9 mouse cellular contexts compared by ENCODE assay signal in the genomic region with DNA sequence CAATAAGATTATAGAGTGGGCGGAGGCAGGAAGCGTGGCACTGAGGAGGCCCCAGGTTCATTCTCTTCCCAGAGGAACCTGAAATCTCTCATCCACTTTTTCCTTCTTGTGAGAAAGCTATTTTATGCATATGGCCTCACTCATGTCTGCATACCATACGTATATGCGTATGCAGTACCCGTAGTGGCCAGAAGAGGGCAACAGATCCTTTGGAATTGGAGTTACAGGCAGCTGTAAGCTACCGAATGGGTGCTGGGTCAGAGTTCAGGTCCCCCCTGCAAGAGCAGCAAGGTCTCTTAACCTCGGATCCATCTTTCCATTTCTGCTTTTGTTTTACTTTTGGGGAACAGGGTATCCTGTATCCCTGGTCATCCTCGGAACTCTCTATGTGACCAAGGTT. TPM values are rescaled to one million over a fixed set of nuclear protein-coding genes. Genes with fewer than 3 reads are reported as not detected.
DNase-seq lines count a peak whose midpoint lies in the region; ATAC-seq and TF ChIP-seq lines count a peak whose summit lies in the region.
"Had no signal": no experiment of that assay in that cellular context is flagged by ENCODE, and none has a peak within 500 bp of the region (broad histone marks: within the 10 kb centered on the region; RNA-seq: fewer than 3 reads in every experiment).

No protein-coding gene starts in this region.

- peak; percentile 55 for TF ChIP-seq CTCF in kidney, adult 2 months (conservative IDR thresholded peaks at IDR 0.05; ENCODE audit: insufficient read depth, insufficient read length, low read depth, low read length)
- TF ChIP-seq CTCF in CH12.LX (conservative IDR thresholded peaks at IDR 0.05 in 1 of 2, IDR thresholded peaks at IDR 0.05 in 1 of 2; ENCODE audit: low read depth in 2 of 2, low read length in 2 of 2) = peak; percentile 72 to 93
- TF ChIP-seq CTCF in Patski (IDR thresholded peaks at IDR 0.05) = peak; percentile 86
- peak; percentile 41; the same call in 1 of the 2 replicates for TF ChIP-seq CTCF in spleen, adult 2 months (IDR thresholded peaks at IDR 0.05; ENCODE audit: extremely low read depth, insufficient read depth, insufficient read length, insufficient replicate concordance)

- in situ Hi-C loops in CH12.LX (cut with MboI; ENCODE audit: low pct_ligation_motif_present, low pct_unique_long_range_greater_than_20kb, low sequenced_read_pairs) (loop anchor here (10.0 kb wide), 1 partner anchor 48 kb away; the partner anchor contains the start of gene Ccdc167), Patski (cut with MboI; ENCODE audit: low pct_unique_long_range_greater_than_20kb) (loop anchor here (10.0 kb wide), 1 partner anchor 122 kb away; no protein-coding TSS in a partner anchor)

- H3K4me3 ChIP-seq in kidney, adult 2 months (ENCODE audit: insufficient read depth, low read depth, low read length) = no peak overlapping the region
- no peak overlapping the region for H3K4me3 ChIP-seq in kidney, embryonic 14.5 days (ENCODE audit: low read length)
- H3K4me3 ChIP-seq in CH12.LX (replicated peaks in 1 of 3; ENCODE audit: low read depth in 2 of 3, low read length in 2 of 3, poor library complexity in 1 of 3) = no peak overlapping the region
- H3K4me3 ChIP-seq in liver, embryonic 13.5 days (replicated peaks) = no peak overlapping the region
- no peak overlapping the region for H3K4me3 ChIP-seq in spleen, adult 2 months (ENCODE audit: extremely low read depth, insufficient read depth, insufficient read length)
- H3K4me3 ChIP-seq: megakaryocyte, embryonic 14.5 days had no signal

- TF ChIP-seq RAD21 in CH12.LX (IDR thresholded peaks at IDR 0.05; ENCODE audit: low read depth, low read length) = peak; percentile 69

- H3K4me1 ChIP-seq in kidney, adult 2 months (ENCODE audit: control insufficient read depth, insufficient read depth, low read length) = no peaks in the 10 kb centered on the region
- no peaks in the 10 kb centered on the region for H3K4me1 ChIP-seq in kidney, embryonic 14.5 days (ENCODE audit: control insufficient read depth, insufficient read depth, low read length)
- H3K4me1 ChIP-seq in CH12.LX (ENCODE audit: control insufficient read depth in 1 of 2, insufficient read depth in 2 of 2) = peaks cover 9 to 30% of the 10 kb centered on the region in 2 experiments
- H3K4me1 ChIP-seq in liver, embryonic 13.5 days (replicated peaks) = no peaks in the 10 kb centered on the region
- H3K4me1 ChIP-seq in spleen, adult 2 months (ENCODE audit: control insufficient read depth, insufficient read depth, insufficient read length) = no peaks in the 10 kb centered on the region

- no peak overlapping the region for H3K4me2 ChIP-seq in kidney, embryonic 14.5 days (replicated peaks; ENCODE audit: low read depth, low read length)
- no peak overlapping the region for H3K4me2 ChIP-seq in CH12.LX (ENCODE audit: insufficient read depth, low read depth, poor library complexity, severe bottlenecking)
- no peak overlapping the region for H3K4me2 ChIP-seq in liver, embryonic 13.5 days

- POLR2A ChIA-PET in Patski (lab: Charles Lee) = interaction anchor here (0.5 kb wide), 1 partner anchor 109 kb away, joined by 4 read pairs; no protein-coding TSS in a partner anchor

- H3K79me2 ChIP-seq in CH12.LX (replicated peaks; ENCODE audit: control insufficient read depth, extremely low read depth, insufficient read depth, poor library complexity, severe bottlenecking) = no peaks in the 10 kb centered on the region

- H3K27ac ChIP-seq in kidney, adult 2 months (ENCODE audit: insufficient read depth, low read depth, low read length) = no peak overlapping the region
- H3K27ac ChIP-seq in kidney, embryonic 14.5 days (ENCODE audit: low read depth, low read length) = no peak overlapping the region
- no peak overlapping the region for H3K27ac ChIP-seq in CH12.LX (ENCODE audit: insufficient read depth, low read depth)
- no peak overlapping the region for H3K27ac ChIP-seq in liver, embryonic 13.5 days
- H3K27ac ChIP-seq in spleen, adult 2 months (ENCODE audit: insufficient read depth, low read length) = no peak overlapping the region

- no peaks in the 10 kb centered on the region for H3K27me3 ChIP-seq in kidney, adult 2 months (replicated peaks; ENCODE audit: control insufficient read depth, insufficient read depth, low read length)
- H3K27me3 ChIP-seq in kidney, embryonic 14.5 days (ENCODE audit: control insufficient read depth, insufficient read depth, low read length) = no peaks in the 10 kb centered on the region
- H3K27me3 ChIP-seq in CH12.LX (replicated peaks) = no peaks in the 10 kb centered on the region
- no peaks in the 10 kb centered on the region for H3K27me3 ChIP-seq in Patski
- no peaks in the 10 kb centered on the region for H3K27me3 ChIP-seq in liver, embryonic 13.5 days
- no peaks in the 10 kb centered on the region for H3K27me3 ChIP-seq in spleen, adult 2 months (ENCODE audit: control insufficient read depth, insufficient read depth, low read length)

- peak; percentile 42 for DNase-seq in kidney, adult 2 months
- DNase-seq in CH12.LX (ENCODE audit: extremely low read depth) (peak; percentile 56), Patski (ENCODE audit: low read depth, low spot score) (no peak)
- DNase-seq in liver, embryonic 13.5 days = peak; percentile 47
- peak in 1 of 2 experiments; percentile 40 for DNase-seq in spleen, adult 2 months (ENCODE audit: low read depth in 1 of 2, low spot score in 2 of 2)

- CTCF ChIA-PET in Patski (lab: Charles Lee) = interaction anchor here (1.1 to 1.7 kb wide), 6 partner anchors 9 to 120 kb away, joined by 3 to 7 read pairs (median 4); no protein-coding TSS in a partner anchor

- H3K9ac ChIP-seq in kidney, embryonic 14.5 days (ENCODE audit: low read depth, low read length) = no peak overlapping the region
- no peak overlapping the region for H3K9ac ChIP-seq in CH12.LX (ENCODE audit: insufficient read depth, low read depth)
- H3K9ac ChIP-seq in liver, embryonic 13.5 days = no peak overlapping the region

- no peaks in the 10 kb centered on the region for H3K9me3 ChIP-seq in kidney, embryonic 14.5 days (ENCODE audit: control insufficient read depth, low read length)
- H3K9me3 ChIP-seq in CH12.LX (replicated peaks; ENCODE audit: low read length) = peaks cover 7% of the 10 kb centered on the region
- H3K9me3 ChIP-seq in liver, embryonic 13.5 days (replicated peaks) = no peaks in the 10 kb centered on the region

- 77% methylated on average over 8 of the region's 8 CpGs for WGBS in kidney, adult 2 months
- WGBS in kidney, embryonic 14.5 days = 80% methylated on average over 8 of the region's 8 CpGs
- 58% methylated on average over 8 of the region's 8 CpGs for WGBS in liver, embryonic 13.5 days (ENCODE audit: insufficient replicate concordance)
- 74% methylated on average over 8 of the region's 8 CpGs for WGBS in spleen, adult 2 months

- dilution Hi-C loops in CH12.LX (cut with MboI; ENCODE audit: extremely low pct_ligation_motif_present, extremely low pct_unique_long_range_greater_than_20kb, low sequenced_read_pairs) = no loop called here

- no peak for ATAC-seq in kidney, embryonic 14.5 days (ENCODE audit: low FRiP score, low TSS enrichment)
- ATAC-seq in Patski = no peak
- peak; percentile 62; the same call in 1 of the 2 replicates for ATAC-seq in common myeloid progenitor, adult 5-6 weeks (replicated peaks; ENCODE audit: low read depth, poor library complexity, severe bottlenecking)
- ATAC-seq in liver, embryonic 13.5 days (ENCODE audit: low read depth) = no peak
- no peak for ATAC-seq in inflammation-experienced regulatory T-cells, adult 6 months

- TF ChIP-seq POLR2A in kidney, adult 2 months (IDR thresholded peaks at IDR 0.05; ENCODE audit: low read depth, low read length) = no peak
- TF ChIP-seq POLR2A in CH12.LX (IDR thresholded peaks at IDR 0.05; ENCODE audit: low read depth, low read length) = no peak
- TF ChIP-seq POLR2A in spleen, adult 2 months (IDR thresholded peaks at IDR 0.05; ENCODE audit: low read depth, low read length) = no peak

- H3K36me3 ChIP-seq in kidney, adult 2 months (ENCODE audit: control insufficient read depth, insufficient read depth, low read length) = no peaks in the 10 kb centered on the region
- H3K36me3 ChIP-seq in kidney, embryonic 14.5 days (ENCODE audit: control insufficient read depth, insufficient read depth, low read length) = no peaks in the 10 kb centered on the region
- no peaks in the 10 kb centered on the region for H3K36me3 ChIP-seq in CH12.LX (replicated peaks in 1 of 2; ENCODE audit: control insufficient read depth in 1 of 2, insufficient read depth in 1 of 2, low read length in 1 of 2)
- H3K36me3 ChIP-seq in liver, embryonic 13.5 days = no peaks in the 10 kb centered on the region
- no peaks in the 10 kb centered on the region for H3K36me3 ChIP-seq in spleen, adult 2 months (ENCODE audit: control insufficient read depth, insufficient read depth, low read length)

- TF ChIP-seq EP300 in CH12.LX (IDR thresholded peaks at IDR 0.05; ENCODE audit: low read length) = no peak

TF ChIP-seq in CH12.LX, 34 proteins besides CTCF, POLR2A, EP300 and RAD21:
- no peak for TF ChIP-seq POLR2AphosphoS2 (IDR thresholded peaks at IDR 0.05; ENCODE audit: low read depth, low read length)
- no peak for TF ChIP-seq USF2 (conservative IDR thresholded peaks at IDR 0.05; ENCODE audit: low read depth, low read length)
- no peak for TF ChIP-seq JUN (IDR thresholded peaks at IDR 0.05; ENCODE audit: insufficient read depth, low read depth, low read length)
- peak; percentile 66 for TF ChIP-seq SMC3 (IDR thresholded peaks at IDR 0.05; ENCODE audit: low read depth, low read length)
- TF ChIP-seq ZC3H11A (IDR thresholded peaks at IDR 0.05; ENCODE audit: low read depth, low read length) = no peak
- TF ChIP-seq RCOR1 (conservative IDR thresholded peaks at IDR 0.05; ENCODE audit: low read depth, low read length) = no peak
- TF ChIP-seq ETS1 (conservative IDR thresholded peaks at IDR 0.05; ENCODE audit: low read depth, low read length) = no peak

RNA-seq across cellular contexts. Expression of gene Ccdc167, which starts 45.7 kb away (rescaled TPM):
- 5.0 TPM in 2 replicates for polyA plus RNA-seq in kidney, adult 2 months (2012; rRNA removed)
- 14.8 and 17.5 TPM in 2 replicates for polyA plus RNA-seq in kidney, embryonic 14.5 days (2014; fragmentation: Nextera tagmentation; extraction: Ambion mirVana)
- total RNA-seq in CH12.LX (2012; rRNA removed) (18.7 and 23.5 TPM in 2 replicates), CH12.LX (2014; rRNA removed) (8.8 and 9.1 TPM in 2 replicates)
- polyA plus RNA-seq in CH12.LX (2012; ENCODE audit: insufficient read length, low read depth) (12.0 and 15.4 TPM in 2 replicates), Patski (2021) (9.6 TPM)
- 12.8 and 30.5 TPM in 2 replicates for total RNA-seq in common myeloid progenitor, adult 5-6 weeks (2017)
- 7.4 and 7.7 TPM in 2 replicates for polyA plus RNA-seq in liver, embryonic 13.5 days (2015; fragmentation: Nextera tagmentation; extraction: Ambion mirVana)
- polyA plus RNA-seq in spleen, adult 2 months (2012; rRNA removed) = 5.4 and 6.1 TPM in 2 replicates
- polyA plus RNA-seq in inflammation-experienced regulatory T-cells, adult 6 months (2017; shearing (Covaris generic)) = 10 to 100 TPM in 1 of 3 experiments, 1 to 10 TPM in 2; 5.5 to 12.3 (median 8.5) TPM
